Mouse (Mus musculus) C2C12 (cell line): ENCODE measurements around the gene Slc24a4. TPM values are rescaled to one million over a fixed set of nuclear protein-coding genes. Genes with fewer than 3 reads are reported as not detected.

ENCODE experiments used
- H3K27me3 ChIP-seq: one replicate; pipeline ENCODE4 v1.6.1; 2011; ENCODE audit not compliant: control insufficient read depth, insufficient read depth, insufficient read length
- H3K36me3 ChIP-seq: one replicate; pipeline ENCODE4 v1.6.1; 2011; ENCODE audit not compliant: control insufficient read depth, insufficient read depth
- H3K4me3 ChIP-seq: one replicate; pipeline ENCODE4 v1.5.1; 2011; ENCODE audit warnings: mild to moderate bottlenecking, control low read depth; ENCODE audit not compliant: poor library complexity, insufficient read depth, severe bottlenecking
- H3K79me2 ChIP-seq: one replicate; pipeline ENCODE4 v1.6.1; 2011; ENCODE audit not compliant: control insufficient read depth, insufficient read depth
- H3K79me3 ChIP-seq: one replicate; pipeline ENCODE4 v1.6.1; 2011; ENCODE audit warnings: low read depth, control low read depth
- H3ac ChIP-seq: one replicate; pipeline ENCODE3; 2011; ENCODE audit warnings: low read depth; ENCODE audit not compliant: control insufficient read depth, insufficient read length
- CEBPB ChIP-seq: IDR thresholded peaks from one replicate; pipeline ENCODE4 v1.6.1; 2011; ENCODE audit warnings: low read depth, mild to moderate bottlenecking, control low read depth, moderate library complexity
- CTCF ChIP-seq: IDR thresholded peaks from one replicate; pipeline ENCODE4 v1.5.1; 2011; ENCODE audit not compliant: control insufficient read depth, insufficient read depth, insufficient read length
- FOSL1 ChIP-seq: IDR thresholded peaks from one replicate; pipeline ENCODE4 v1.8.0; 2011; ENCODE audit warnings: mild to moderate bottlenecking, low read length; ENCODE audit not compliant: poor library complexity, insufficient read depth, severe bottlenecking
- MAX ChIP-seq: IDR thresholded peaks from one replicate; pipeline ENCODE4 v1.6.1; 2011; ENCODE audit warnings: mild to moderate bottlenecking, control low read depth
- MYOD1 ChIP-seq: IDR thresholded peaks from one replicate; pipeline ENCODE4 v1.6.1; 2011; ENCODE audit warnings: low read depth; ENCODE audit not compliant: control insufficient read depth, insufficient read length
- MYOG ChIP-seq: IDR thresholded peaks from one replicate; pipeline ENCODE4 v1.6.1; 2011; ENCODE audit not compliant: control insufficient read depth, insufficient read length; ENCODE audit errors: extremely low read depth
- USF1 ChIP-seq: IDR thresholded peaks from one replicate; pipeline ENCODE4 v1.6.1; 2011; ENCODE audit warnings: low read depth, mild to moderate bottlenecking, control low read depth, moderate library complexity
- polyA plus RNA-seq: library from polyadenylated mRNA; unstranded; fragments of >200 nt; fragmentation: generic; extraction: Trizol; gene quantifications from one replicate; pipeline ENCODE4 v1.2.1, GENCODE M21; 2012; ENCODE audit warnings: missing spikeins

Gene Slc24a4
- polyA plus RNA-seq, 1 experiment, result not detected

DNA sequence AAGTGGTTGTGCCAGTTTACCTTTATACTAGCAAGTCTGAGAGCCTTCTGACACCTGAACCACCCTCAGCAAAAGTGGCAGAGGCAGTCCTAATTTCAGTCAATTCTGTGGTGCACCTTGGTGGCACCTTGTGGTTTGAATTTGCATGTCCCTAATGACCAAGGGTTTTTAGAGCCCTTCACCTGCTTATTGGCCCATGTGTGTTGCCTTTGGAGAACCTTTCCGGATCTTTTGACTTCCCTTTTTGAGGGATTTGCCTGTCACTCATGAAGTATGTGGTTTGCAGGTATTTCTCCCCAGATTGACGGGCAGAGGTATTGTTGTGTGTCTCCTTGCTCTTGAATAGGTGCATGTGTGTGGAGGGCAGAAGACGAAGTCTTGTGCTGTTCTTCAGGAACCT is 181.7 kb downstream of the Slc24a4 start:
- no peak overlapping the region for H3K4me3 ChIP-seq
- H3K79me3 ChIP-seq, result peaks cover 26% of the 10 kb centered on the region
- peaks cover 62% of the 10 kb centered on the region for H3K79me2 ChIP-seq
- no peaks in the 10 kb centered on the region for H3K27me3 ChIP-seq
- H3ac ChIP-seq, result no peak overlapping the region
- TF ChIP-seq MYOG (no peak), MAX (no peak), CEBPB (no peak), USF1 (no peak), CTCF (no peak), FOSL1 (no peak), MYOD1 (no peak)
- H3K36me3 ChIP-seq, result peaks cover 26% of the 10 kb centered on the region

GRCm38 (mm10) chr12:102311454-102311853 is 182.9 kb downstream of the Slc24a4 start:
- Histone ChIP-seq H3K79me3 (peaks cover 21% of the 10 kb centered on the region), H3K4me3 (no peak overlapping the region), H3K27me3 (no peaks in the 10 kb centered on the region), H3K36me3 (peaks cover 26% of the 10 kb centered on the region), H3ac (no peak overlapping the region), H3K79me2 (peaks cover 52% of the 10 kb centered on the region)
- no peak for TF ChIP-seq CTCF
- TF ChIP-seq MYOD1, result no peak
- TF ChIP-seq MAX, result no peak

Other genes starting within 250 kb of the Slc24a4 start
- gene Trip11, start 215.5 kb upstream of the Slc24a4 start, polyA plus RNA-seq, result 2.4 TPM
- 2.0 TPM for gene Atxn3, start 170.5 kb upstream of the Slc24a4 start, polyA plus RNA-seq
- 14.3 TPM for gene Cpsf2, start 152.7 kb upstream of the Slc24a4 start, polyA plus RNA-seq
- 16.7 TPM for gene Rin3, start 154.3 kb downstream of the Slc24a4 start, polyA plus RNA-seq